Mouse (Mus musculus): Measurements from ENCODE around the gene Zscan10.

DNA sequence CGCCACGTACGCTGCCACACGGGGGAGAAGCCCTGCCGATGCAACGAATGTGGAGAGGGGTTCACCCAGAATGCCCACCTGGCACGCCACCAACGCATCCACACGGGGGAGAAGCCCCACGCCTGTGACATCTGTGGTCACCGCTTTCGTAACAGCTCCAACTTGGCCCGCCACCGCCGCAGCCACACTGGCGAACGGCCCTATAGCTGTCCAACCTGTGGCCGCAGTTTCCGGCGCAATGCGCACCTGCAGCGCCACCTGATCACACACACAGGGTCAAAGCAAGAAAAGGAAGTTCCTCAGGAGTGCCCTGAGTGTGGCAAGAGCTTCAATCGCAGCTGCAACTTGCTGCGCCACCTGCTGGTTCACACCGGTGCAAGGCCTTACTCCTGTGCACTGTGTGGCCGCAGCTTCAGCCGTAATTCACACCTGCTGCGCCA lies 9.7 kb downstream of the Zscan10 start:
- no peak for TF ChIP-seq GATA1 (IDR thresholded peaks at IDR 0.05; ENCODE audit: borderline replicate concordance, low read length)
- TF ChIP-seq FLI1 (IDR thresholded peaks at IDR 0.05; ENCODE audit: low read length) = no peak
